Mouse (Mus musculus) liver, embryonic 14.5 days (tissue): ENCODE data around the gene Fbrsl1.

ENCODE experiments used
- CTCF ChIP-seq: IDR thresholded peaks from 2 replicates; pipeline ENCODE4 v1.5.1; 2016; ENCODE audit warnings: antibody characterized with exemption, low read depth, control low read depth
- EP300 ChIP-seq: IDR thresholded peaks from 2 replicates; pipeline ENCODE4 v1.6.1; 2016; ENCODE audit warnings: antibody characterized with exemption, low read depth

DNA sequence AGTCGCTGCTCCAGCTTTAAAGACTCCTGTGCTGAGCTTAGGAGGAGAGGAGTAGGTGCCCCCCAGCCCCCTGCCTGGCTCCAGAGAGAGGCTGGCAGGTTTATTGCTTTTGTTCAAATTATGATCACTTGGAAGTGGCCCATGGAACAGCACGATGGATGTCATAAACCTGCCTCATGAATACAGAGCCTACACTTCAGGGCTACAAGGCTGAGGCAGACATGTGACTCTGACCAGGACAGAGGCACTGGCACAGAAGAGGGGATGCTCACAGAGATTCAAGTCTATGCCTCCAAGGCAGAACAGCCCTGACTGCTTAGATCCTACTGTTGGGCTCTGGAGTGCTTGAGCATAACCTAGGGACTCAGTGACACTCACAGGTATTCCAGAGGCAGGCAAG is 39.3 kb downstream of the Fbrsl1 start:
- no peak for TF ChIP-seq CTCF
- no peak for TF ChIP-seq EP300
